Mouse (Mus musculus): Measurements from ENCODE around the gene Asb5. TPM values are rescaled to one million over a fixed set of nuclear protein-coding genes. Genes with fewer than 3 reads are reported as not detected.

The Asb5 gene
- total and polyA plus RNA-seq, 3 experiments, result not detected

- H3K27ac ChIP-seq (ENCODE audit: insufficient read depth, low read depth), result no peak overlapping the region
- H3K9me3 ChIP-seq (replicated peaks; ENCODE audit: low read length), result no peaks in the 10 kb centered on the region
- H3K79me2 ChIP-seq (replicated peaks; ENCODE audit: control insufficient read depth, extremely low read depth, insufficient read depth, poor library complexity, severe bottlenecking), result no peaks in the 10 kb centered on the region
- no peaks in the 10 kb centered on the region for H3K27me3 ChIP-seq (replicated peaks)
- TF ChIP-seq ZKSCAN1 (IDR thresholded peaks at IDR 0.05; ENCODE audit: borderline replicate concordance, low read depth, low read length) (no peak), JUND (conservative IDR thresholded peaks at IDR 0.05; ENCODE audit: low read depth, low read length) (no peak), MAZ (IDR thresholded peaks at IDR 0.05; ENCODE audit: low read depth, low read length) (no peak), NRF1 (IDR thresholded peaks at IDR 0.05; ENCODE audit: low read depth, low read length) (no peak), UBTF (IDR thresholded peaks at IDR 0.05; ENCODE audit: low read depth, low read length) (no peak), ZMIZ1 (IDR thresholded peaks at IDR 0.05; ENCODE audit: low read depth, low read length) (no peak), EP300 (IDR thresholded peaks at IDR 0.05; ENCODE audit: low read length) (no peak)
- in situ Hi-C loops (cut with MboI; ENCODE audit: low pct_ligation_motif_present, low pct_unique_long_range_greater_than_20kb, low sequenced_read_pairs), result no loop called here
- H3K4me2 ChIP-seq (ENCODE audit: insufficient read depth, low read depth, poor library complexity, severe bottlenecking), result no peak overlapping the region
- H3K4me1 ChIP-seq (ENCODE audit: control insufficient read depth in 1 of 2, insufficient read depth in 2 of 2), result peaks cover 2 to 12% of the 10 kb centered on the region in 2 experiments; a peak in 3 of 4 replicates
- no peak overlapping the region for H3K4me3 ChIP-seq (replicated peaks in 1 of 3; ENCODE audit: low read depth in 2 of 3, low read length in 2 of 3, poor library complexity in 1 of 3)
- DNase-seq (ENCODE audit: extremely low read depth), result no peak
- no peaks in the 10 kb centered on the region for H3K36me3 ChIP-seq (replicated peaks in 1 of 2; ENCODE audit: control insufficient read depth in 1 of 2, insufficient read depth in 1 of 2, low read length in 1 of 2)
- no peak overlapping the region for H3K9ac ChIP-seq (ENCODE audit: insufficient read depth, low read depth)
- dilution Hi-C loops (cut with MboI; ENCODE audit: extremely low pct_ligation_motif_present, extremely low pct_unique_long_range_greater_than_20kb, low sequenced_read_pairs), result no loop called here
These were observed 74.1 kb downstream of the Asb5 start for GRCm38 (mm10) chr8:54603440-54603839.

GRCm38 (mm10) chr8:54609336-54609735, 80.0 kb downstream of the Asb5 start:
- no peaks in the 10 kb centered on the region for H3K9me3 ChIP-seq (replicated peaks; ENCODE audit: low read length)
- H3K27ac ChIP-seq (ENCODE audit: insufficient read depth, low read depth), result no peak overlapping the region
- no peak overlapping the region for H3K4me3 ChIP-seq (replicated peaks in 1 of 3; ENCODE audit: low read depth in 2 of 3, low read length in 2 of 3, poor library complexity in 1 of 3)
- H3K79me2 ChIP-seq (replicated peaks; ENCODE audit: control insufficient read depth, extremely low read depth, insufficient read depth, poor library complexity, severe bottlenecking), result no peaks in the 10 kb centered on the region
- peaks cover 2 to 4% of the 10 kb centered on the region in 2 experiments; a peak in 3 of 4 replicates for H3K4me1 ChIP-seq (ENCODE audit: control insufficient read depth in 1 of 2, insufficient read depth in 2 of 2)
- no peak for DNase-seq (ENCODE audit: extremely low read depth)
- H3K27me3 ChIP-seq (replicated peaks), result peaks cover 2% of the 10 kb centered on the region
- TF ChIP-seq MAFK (IDR thresholded peaks at IDR 0.05; ENCODE audit: insufficient replicate concordance, low read length) (no peak), ZMIZ1 (IDR thresholded peaks at IDR 0.05; ENCODE audit: low read depth, low read length) (no peak), POLR2A (IDR thresholded peaks at IDR 0.05; ENCODE audit: low read depth, low read length) (no peak), BHLHE40 (IDR thresholded peaks at IDR 0.05; ENCODE audit: low read depth, low read length) (no peak), TBP (conservative IDR thresholded peaks at IDR 0.05; ENCODE audit: low read depth, low read length) (no peak), MAX (IDR thresholded peaks at IDR 0.05; ENCODE audit: low read length) (no peak), UBTF (IDR thresholded peaks at IDR 0.05; ENCODE audit: low read depth, low read length) (no peak), POLR2AphosphoS2 (IDR thresholded peaks at IDR 0.05; ENCODE audit: low read depth, low read length) (no peak), E2F4 (IDR thresholded peaks at IDR 0.05; ENCODE audit: insufficient replicate concordance, low read depth, low read length) (no peak), JUND (conservative IDR thresholded peaks at IDR 0.05; ENCODE audit: low read depth, low read length) (no peak), ZKSCAN1 (IDR thresholded peaks at IDR 0.05; ENCODE audit: borderline replicate concordance, low read depth, low read length) (no peak), CHD1 (IDR thresholded peaks at IDR 0.05; ENCODE audit: low read depth, low read length) (no peak), HCFC1 (IDR thresholded peaks at IDR 0.05; ENCODE audit: low read depth, low read length) (no peak), RCOR1 (conservative IDR thresholded peaks at IDR 0.05; ENCODE audit: low read depth, low read length) (no peak), NELFE (IDR thresholded peaks at IDR 0.05; ENCODE audit: low read depth, low read length) (no peak), USF2 (conservative IDR thresholded peaks at IDR 0.05; ENCODE audit: low read depth, low read length) (no peak)
- H3K36me3 ChIP-seq (replicated peaks in 1 of 2; ENCODE audit: control insufficient read depth in 1 of 2, insufficient read depth in 1 of 2, low read length in 1 of 2), result no peaks in the 10 kb centered on the region
- no peak overlapping the region for H3K4me2 ChIP-seq (ENCODE audit: insufficient read depth, low read depth, poor library complexity, severe bottlenecking)
- dilution Hi-C loops (cut with MboI; ENCODE audit: extremely low pct_ligation_motif_present, extremely low pct_unique_long_range_greater_than_20kb, low sequenced_read_pairs), result no loop called here
- in situ Hi-C loops (cut with MboI; ENCODE audit: low pct_ligation_motif_present, low pct_unique_long_range_greater_than_20kb, low sequenced_read_pairs), result no loop called here
- no peak overlapping the region for H3K9ac ChIP-seq (ENCODE audit: insufficient read depth, low read depth)

Data from CH12.LX (cell line).